14 mouse cellular contexts compared by ENCODE assay signal in genomic region chr4:43965856-43966535, GRCm38 (mm10). TPM values are rescaled to one million over a fixed set of nuclear protein-coding genes. Genes with fewer than 3 reads are reported as not detected.
DNase-seq lines count a peak whose midpoint lies in the region; ATAC-seq and TF ChIP-seq lines count a peak whose summit lies in the region.
"Had no signal": no experiment of that assay in that cellular context is flagged by ENCODE, and none has a peak within 500 bp of the region (broad histone marks: within the 10 kb centered on the region; RNA-seq: fewer than 3 reads in every experiment).

No protein-coding gene starts in this region.

- no peak for TF ChIP-seq CTCF in liver, embryonic 14.5 days (IDR thresholded peaks at IDR 0.05; ENCODE audit: low read depth)

- peak overlapping the region; percentile 64; the same call in 1 of the 2 replicates for H3K4me2 ChIP-seq in liver, embryonic 14.5 days (ENCODE audit: low read depth)
- H3K4me2 ChIP-seq in kidney, embryonic 15.5 days = no peak overlapping the region
- H3K4me2 ChIP-seq: forebrain, embryonic 12.5 days; limb, embryonic 13.5 days had no signal

- no peak for TF ChIP-seq EP300 in liver, embryonic 14.5 days (IDR thresholded peaks at IDR 0.05; ENCODE audit: low read depth)

- no peak overlapping the region; the same call in 1 of the 2 replicates for H3K9ac ChIP-seq in liver, embryonic 14.5 days (replicated peaks)
- H3K9ac ChIP-seq in kidney, embryonic 15.5 days = no peak overlapping the region
- H3K9ac ChIP-seq: forebrain, embryonic 12.5 days; limb, embryonic 13.5 days had no signal

- H3K27ac ChIP-seq in liver, embryonic 14.5 days = peak overlapping the region; percentile 53
- H3K27ac ChIP-seq in kidney, embryonic 15.5 days = no peak overlapping the region
- H3K27ac ChIP-seq: forebrain, embryonic 12.5 days; hindbrain, postnatal 0 days; limb, embryonic 13.5 days had no signal

- WGBS in liver, embryonic 14.5 days (ENCODE audit: insufficient replicate concordance) = 51% methylated on average over 7 of the region's 7 CpGs
- WGBS in kidney, embryonic 15.5 days = 80% methylated on average over 7 of the region's 7 CpGs

- H3K36me3 ChIP-seq in liver, embryonic 14.5 days (replicated peaks; ENCODE audit: control insufficient read depth, insufficient read depth, low read depth) = no peaks in the 10 kb centered on the region; the same call in 1 of the 2 replicates
- no peaks in the 10 kb centered on the region for H3K36me3 ChIP-seq in kidney, embryonic 15.5 days

- DNase-seq in ES-CJ7 (ENCODE audit: low read depth, low spot score) = peak; percentile 69
- no peak for DNase-seq in liver, embryonic 14.5 days (ENCODE audit: low read depth in 3 of 3, low spot score in 3 of 3)
- no peak for DNase-seq in adrenal gland, postnatal 25 days
- no peak for DNase-seq in right cerebral cortex, postnatal 14 days
- DNase-seq: layer of hippocampus, adult 9-11 months had no signal

- no peak overlapping the region for H3K4me3 ChIP-seq in liver, embryonic 14.5 days (ENCODE audit: insufficient read depth in 1 of 2, low read depth in 2 of 2, low read length in 2 of 2)
- H3K4me3 ChIP-seq in kidney, embryonic 15.5 days (replicated peaks) = no peak overlapping the region
- H3K4me3 ChIP-seq: forebrain, embryonic 12.5 days; limb, embryonic 13.5 days had no signal

- H3K4me1 ChIP-seq in liver, embryonic 14.5 days (replicated peaks; ENCODE audit: control insufficient read depth in 2 of 2, insufficient read depth in 2 of 2, low read length in 1 of 2) = peaks cover 60 to 67% of the 10 kb centered on the region in 2 experiments
- H3K4me1 ChIP-seq in kidney, embryonic 15.5 days = peaks cover 34% of the 10 kb centered on the region

- H3K9me3 ChIP-seq in liver, embryonic 14.5 days (ENCODE audit: control insufficient read depth, low read length) = no peaks in the 10 kb centered on the region
- no peaks in the 10 kb centered on the region for H3K9me3 ChIP-seq in kidney, embryonic 15.5 days (replicated peaks)
- H3K9me3 ChIP-seq: forebrain, embryonic 12.5 days; limb, embryonic 13.5 days had no signal

- peak; percentile 37 for ATAC-seq in activated CD4-positive, CD25-positive, alpha-beta regulatory T cell, adult 4 months
- ATAC-seq in liver, embryonic 14.5 days (ENCODE audit: insufficient read depth) = no peak
- peak; percentile 71 for ATAC-seq in monocyte, adult 5-6 weeks (replicated peaks; ENCODE audit: insufficient number of reproducible peaks, low FRiP score, low TSS enrichment, poor library complexity, severe bottlenecking)
- ATAC-seq in kidney, embryonic 15.5 days (replicated peaks; ENCODE audit: low FRiP score) = no peak
- ATAC-seq: hindbrain, postnatal 0 days; midbrain, embryonic 16.5 days had no signal

- no peaks in the 10 kb centered on the region for H3K27me3 ChIP-seq in liver, embryonic 14.5 days (ENCODE audit: control insufficient read depth, insufficient read depth, low read length)
- H3K27me3 ChIP-seq in kidney, embryonic 15.5 days = no peaks in the 10 kb centered on the region
- H3K27me3 ChIP-seq: limb, embryonic 13.5 days had no signal

RNA-seq across cellular contexts. Expression of gene Glipr2, which starts 8.8 kb away (rescaled TPM):
- 100 to 1,000 TPM; 215 to 250 TPM for polyA plus RNA-seq in activated CD4-positive, CD25-positive, alpha-beta regulatory T cell, adult 4 months (2017; shearing (Covaris generic))
- 17.1 and 19.2 TPM in 2 replicates for polyA plus RNA-seq in liver, embryonic 14.5 days (2012; rRNA removed)
- 46.6 and 48.8 TPM in 2 replicates for polyA plus RNA-seq in liver, embryonic 14.5 days (2014; fragmentation: Nextera tagmentation; extraction: Ambion mirVana)
- total RNA-seq in monocyte, adult 5-6 weeks (2017) = 116 to 119 TPM (median 118 TPM) in 3 replicates
- 2.4 and 3.1 TPM in 2 replicates for total RNA-seq in adrenal gland, postnatal 25 days (2021)
- 71.7 and 73.9 TPM in 2 replicates for polyA plus RNA-seq in kidney, embryonic 15.5 days (2015; fragmentation: Nextera tagmentation; extraction: Ambion mirVana)

RNA-seq across cellular contexts. Expression of gene Ccin, which starts 17.3 kb away (rescaled TPM):
- polyA plus RNA-seq in activated CD4-positive, CD25-positive, alpha-beta regulatory T cell, adult 4 months (2017; shearing (Covaris generic)) = under 1 TPM in 1 of 2 experiments, not detected in 1; 0.24 TPM
- polyA plus RNA-seq in liver, embryonic 14.5 days (2012; rRNA removed) = 0.02 TPM in 1 of 2 replicates, not detected in the other
- polyA plus RNA-seq in liver, embryonic 14.5 days (2014; fragmentation: Nextera tagmentation; extraction: Ambion mirVana) = not detected in 2 replicates
- 0.39 TPM in 1 of 3 replicates, not detected in the others for total RNA-seq in monocyte, adult 5-6 weeks (2017)
- total RNA-seq in adrenal gland, postnatal 25 days (2021) = not detected in 2 replicates
- polyA plus RNA-seq in kidney, embryonic 15.5 days (2015; fragmentation: Nextera tagmentation; extraction: Ambion mirVana) = not detected in 2 replicates
- total RNA-seq: heart, adult 8-10 months; hindbrain, postnatal 0 days had no signal
- polyA plus RNA-seq: cortical plate, adult 2 months; hindbrain, postnatal 0 days; limb, embryonic 13.5 days; midbrain, embryonic 16.5 days had no signal

RNA-seq across cellular contexts. Expression of gene Clta, which starts 38.3 kb away (rescaled TPM):
- 100 to 1,000 TPM; 109 to 116 TPM for polyA plus RNA-seq in activated CD4-positive, CD25-positive, alpha-beta regulatory T cell, adult 4 months (2017; shearing (Covaris generic))
- polyA plus RNA-seq in liver, embryonic 14.5 days (2012; rRNA removed) = 114 and 173 TPM in 2 replicates
- polyA plus RNA-seq in liver, embryonic 14.5 days (2014; fragmentation: Nextera tagmentation; extraction: Ambion mirVana) = 121 and 128 TPM in 2 replicates
- total RNA-seq in monocyte, adult 5-6 weeks (2017) = 320 to 466 TPM (median 446 TPM) in 3 replicates
- total RNA-seq in adrenal gland, postnatal 25 days (2021) = 169 and 173 TPM in 2 replicates
- 231 and 236 TPM in 2 replicates for polyA plus RNA-seq in kidney, embryonic 15.5 days (2015; fragmentation: Nextera tagmentation; extraction: Ambion mirVana)

Comparison
In these comparisons a context has a peak if more than half of its experiments do, and no peak if none do; other contexts are left out.
1. ATAC-seq: peak in activated CD4-positive, CD25-positive, alpha-beta regulatory T cell, adult 4 months (single experiment) and monocyte, adult 5-6 weeks (single experiment); none in liver, embryonic 14.5 days (single experiment) and kidney, embryonic 15.5 days (single experiment).